17 mouse cellular contexts compared by ENCODE assay signal in genomic region chr14:16152702-16153101, GRCm38 (mm10).
DNase-seq lines count a peak whose midpoint lies in the region; ATAC-seq lines count a peak whose summit lies in the region.
"Had no signal": no experiment of that assay in that cellular context is flagged by ENCODE, and none has a peak within 500 bp of the region (broad histone marks: within the 10 kb centered on the region; RNA-seq: fewer than 3 reads in every experiment).

No protein-coding gene starts in this region.

- DNase-seq in frontal cortex, postnatal 36 days (ENCODE audit: low spot score in 2 of 2): no peak
- DNase-seq in right cerebral cortex, adult 18-20 months: peak; percentile 1
- DNase-seq in right cerebral cortex, adult 2 months (ENCODE audit: low spot score in 2 of 2): no peak
- peak; percentile 44 for DNase-seq in cerebellum, adult 9-10 months
- peak; percentile 23 for DNase-seq in retina, embryonic 14.5 days (ENCODE audit: low spot score)
- DNase-seq in adrenal gland, postnatal 25 days: no peak
- no peak for DNase-seq in gastrocnemius, postnatal 14 days
- DNase-seq: gastrocnemius, postnatal 25 days; heart, postnatal 36 days; kidney, adult 11 months; kidney, postnatal 10 days; liver; lung, adult 18-20 months; lung, postnatal 36 days; right cerebral cortex, postnatal 14 days had no signal

- ATAC-seq in frontal cortex, adult (ENCODE audit: low TSS enrichment): 0 out of 2 replicates have a peak, but pooled peaks have one; percentile 52
- ATAC-seq: activated CD4-positive, CD25-positive, alpha-beta regulatory T cell, adult 4 months had no signal

- intact Hi-C loops in gastrocnemius, postnatal 14 days (cut with DNase I; ENCODE audit: low total_unique reads): no loop called here

Comparison
In these comparisons a context has a peak if more than half of its experiments do, and no peak if none do; other contexts are left out.
1. DNase-seq: peak in right cerebral cortex, adult 18-20 months (single experiment), cerebellum, adult 9-10 months (single experiment) and retina, embryonic 14.5 days (single experiment); none in frontal cortex, postnatal 36 days (0 of 2), right cerebral cortex, adult 2 months (0 of 2), adrenal gland, postnatal 25 days (single experiment) and gastrocnemius, postnatal 14 days (single experiment).